ENCODE assay signal across 23 mouse cellular contexts in genomic region chr7:35044719-35045118, GRCm38 (mm10). TPM values are rescaled to one million over a fixed set of nuclear protein-coding genes. Genes with fewer than 3 reads are reported as not detected.
DNase-seq lines count a peak whose midpoint lies in the region; ATAC-seq and TF ChIP-seq lines count a peak whose summit lies in the region.
"Had no signal": no experiment of that assay in that cellular context is flagged by ENCODE, and none has a peak within 500 bp of the region (broad histone marks: within the 10 kb centered on the region; RNA-seq: fewer than 3 reads in every experiment).

No protein-coding gene starts in this region.

- TF ChIP-seq EP300 in heart, postnatal 0 days (IDR thresholded peaks at IDR 0.05; ENCODE audit: low read depth), result no peak

- no peak overlapping the region for H3K4me3 ChIP-seq in heart, postnatal 0 days (ENCODE audit: low read depth, low read length)
- H3K4me3 ChIP-seq in liver, adult 2 months (ENCODE audit: insufficient read depth, low read depth, low read length), result no peak overlapping the region
- no peak overlapping the region for H3K4me3 ChIP-seq in liver, embryonic 12.5 days
- H3K4me3 ChIP-seq: embryonic facial prominence, embryonic 10.5 days; forebrain, embryonic 13.5 days; heart, embryonic 13.5 days; hindbrain, embryonic 13.5 days had no signal

- 75% methylated on average over 2 of the region's 2 CpGs for WGBS in heart, postnatal 0 days
- 56% methylated on average over 2 of the region's 2 CpGs for WGBS in liver, adult 2 months
- 84% methylated on average over 2 of the region's 2 CpGs for WGBS in liver, embryonic 12.5 days (ENCODE audit: insufficient replicate concordance)

- TF ChIP-seq POLR2A in liver, adult 2 months (IDR thresholded peaks at IDR 0.05; ENCODE audit: extremely low read depth, insufficient read depth, low read length), result no peak

- H3K4me2 ChIP-seq in heart, postnatal 0 days (ENCODE audit: low read depth, low read length), result no peak overlapping the region
- H3K4me2 ChIP-seq in liver, embryonic 12.5 days, result no peak overlapping the region
- H3K4me2 ChIP-seq: forebrain, embryonic 13.5 days; heart, embryonic 13.5 days; hindbrain, embryonic 13.5 days had no signal

- H3K4me1 ChIP-seq in heart, postnatal 0 days (ENCODE audit: control insufficient read depth, insufficient read depth), result no peaks in the 10 kb centered on the region
- H3K4me1 ChIP-seq in liver, adult 2 months (ENCODE audit: control insufficient read depth, insufficient read depth, low read length), result peaks cover 18% of the 10 kb centered on the region
- H3K4me1 ChIP-seq in liver, embryonic 12.5 days, result peaks cover 17% of the 10 kb centered on the region
- H3K4me1 ChIP-seq: forebrain, embryonic 13.5 days; heart, embryonic 13.5 days had no signal

- no peaks in the 10 kb centered on the region for H3K27me3 ChIP-seq in heart, postnatal 0 days (ENCODE audit: control insufficient read depth, insufficient read depth, low read length)
- no peaks in the 10 kb centered on the region for H3K27me3 ChIP-seq in liver, adult 2 months (ENCODE audit: control insufficient read depth, insufficient read depth, low read length)
- H3K27me3 ChIP-seq in liver, embryonic 12.5 days (replicated peaks), result no peaks in the 10 kb centered on the region
- H3K27me3 ChIP-seq: CH12.LX; forebrain, embryonic 13.5 days; heart, embryonic 13.5 days; hindbrain, embryonic 13.5 days; Patski had no signal

- H3K79me2 ChIP-seq in liver, adult 2 months (ENCODE audit: control insufficient read depth, insufficient read depth, low read length), result peaks cover 5% of the 10 kb centered on the region; the same call in 1 of the 2 replicates

- no peak overlapping the region for H3K9ac ChIP-seq in heart, postnatal 0 days (replicated peaks; ENCODE audit: low read depth, low read length)
- H3K9ac ChIP-seq in liver, adult 2 months (ENCODE audit: low read depth, low read length), result no peak overlapping the region
- H3K9ac ChIP-seq in liver, embryonic 12.5 days, result no peak overlapping the region
- H3K9ac ChIP-seq: forebrain, embryonic 13.5 days; forebrain, postnatal 0 days; heart, embryonic 13.5 days; hindbrain, embryonic 13.5 days had no signal

- TF ChIP-seq CTCF in heart, postnatal 0 days (IDR thresholded peaks at IDR 0.05; ENCODE audit: low read depth), result 0 out of 2 replicates have a peak, but pooled peaks have one; percentile 6
- TF ChIP-seq CTCF in liver, adult 2 months (IDR thresholded peaks at IDR 0.05; ENCODE audit: low read depth, low read length), result no peak

- 0 out of 2 replicates have a peak, but pooled peaks have one; percentile 41 for ATAC-seq in cerebellum, adult (ENCODE audit: insufficient number of reproducible peaks, low FRiP score, low TSS enrichment)
- no peak for ATAC-seq in heart, postnatal 0 days (ENCODE audit: insufficient read depth, low read depth)
- ATAC-seq in liver, embryonic 12.5 days, result no peak
- ATAC-seq: activated CD4-positive, CD25-positive, alpha-beta regulatory T cell, adult 4 months; forebrain, embryonic 13.5 days; forebrain, postnatal 0 days; intestine, embryonic 16.5 days; Patski had no signal

- DNase-seq in cerebellum, postnatal 25 days, result no peak
- no peak for DNase-seq in heart, postnatal 0 days (ENCODE audit: low spot score)
- no peak for DNase-seq in heart, adult 9 months (ENCODE audit: low spot score in 2 of 2)
- DNase-seq in liver, adult 2 months (ENCODE audit: extremely low read depth, low read depth, low spot score), result peak; percentile 31
- DNase-seq in right cerebral cortex, postnatal 4 days, result no peak
- DNase-seq: adrenal gland, adult 8-10 months; cerebellum, adult 11 months; cerebellum, adult 8-10 months; forebrain, postnatal 0 days; gastrocnemius, postnatal 36 days; heart, postnatal 10 days; heart, postnatal 4 days; kidney, adult 8-10 months had no signal

- H3K9me3 ChIP-seq in heart, postnatal 0 days (replicated peaks; ENCODE audit: control insufficient read depth, low read length), result no peaks in the 10 kb centered on the region
- H3K9me3 ChIP-seq in liver, embryonic 12.5 days (replicated peaks), result no peaks in the 10 kb centered on the region
- H3K9me3 ChIP-seq: embryonic facial prominence, embryonic 10.5 days; forebrain, embryonic 13.5 days; heart, embryonic 13.5 days; hindbrain, embryonic 13.5 days had no signal

- H3K36me3 ChIP-seq in heart, postnatal 0 days (replicated peaks; ENCODE audit: control insufficient read depth, insufficient read depth, low read length), result peaks cover 47% of the 10 kb centered on the region
- peaks cover 36% of the 10 kb centered on the region for H3K36me3 ChIP-seq in liver, adult 2 months (ENCODE audit: control insufficient read depth, insufficient read depth, low read length)
- peaks cover 95% of the 10 kb centered on the region for H3K36me3 ChIP-seq in liver, embryonic 12.5 days

- H3K27ac ChIP-seq in heart, postnatal 0 days (ENCODE audit: low read depth), result no peak overlapping the region
- H3K27ac ChIP-seq in liver, adult 2 months (replicated peaks; ENCODE audit: insufficient read depth, low read depth, low read length), result no peak overlapping the region
- no peak overlapping the region for H3K27ac ChIP-seq in liver, embryonic 12.5 days
- H3K27ac ChIP-seq: embryonic facial prominence, embryonic 10.5 days; forebrain, embryonic 13.5 days; heart, embryonic 13.5 days; hindbrain, embryonic 13.5 days had no signal

RNA-seq across cellular contexts. Expression of gene Cebpg, which starts 11.7 kb away (rescaled TPM):
- total RNA-seq in heart, postnatal 0 days (2014; rRNA removed; ENCODE audit: low replicate concordance), result 3.6 and 9.1 TPM in 2 replicates
- 13.4 and 13.9 TPM in 2 replicates for polyA plus RNA-seq in heart, postnatal 0 days (2015; fragmentation: Nextera tagmentation; extraction: Ambion mirVana)
- total RNA-seq in liver, adult 2 months (2014; rRNA removed), result 24.9 and 26.4 TPM in 2 replicates
- 7.3 and 8.5 TPM in 2 replicates for polyA plus RNA-seq in liver, adult 2 months (2012; rRNA removed)
- polyA plus RNA-seq in liver, embryonic 12.5 days (2016; fragmentation: Nextera tagmentation; extraction: Ambion mirVana), result 27.9 and 28.0 TPM in 2 replicates
